Mouse (Mus musculus) small intestine, adult 2 months (tissue): ENCODE measurements at regions not wholly inside any gene's neighbourhood (a gene's known extent, or its start where the extent isn't known, plus 50 kb on each side); places are given as distances from the start of the nearest gene placed in this dataset.

Experiments
- CTCF ChIP-seq: fragments of 200-500 bp; IDR thresholded peaks from 2 replicates; pipeline ENCODE4 v1.5.1; 2012; ENCODE audit warnings: low read depth, mild to moderate bottlenecking, control low read depth, inconsistent platforms, low read length, moderate library complexity, mixed read lengths; ENCODE audit not compliant: insufficient replicate concordance, insufficient read length; ENCODE audit errors: extremely low read depth
- POLR2A ChIP-seq: fragments of 200-500 bp; IDR thresholded peaks from 2 replicates; pipeline ENCODE4 v1.6.1; 2012; ENCODE audit warnings: low read depth, mild to moderate bottlenecking, control low read depth, inconsistent platforms, low read length, moderate library complexity

DNA sequence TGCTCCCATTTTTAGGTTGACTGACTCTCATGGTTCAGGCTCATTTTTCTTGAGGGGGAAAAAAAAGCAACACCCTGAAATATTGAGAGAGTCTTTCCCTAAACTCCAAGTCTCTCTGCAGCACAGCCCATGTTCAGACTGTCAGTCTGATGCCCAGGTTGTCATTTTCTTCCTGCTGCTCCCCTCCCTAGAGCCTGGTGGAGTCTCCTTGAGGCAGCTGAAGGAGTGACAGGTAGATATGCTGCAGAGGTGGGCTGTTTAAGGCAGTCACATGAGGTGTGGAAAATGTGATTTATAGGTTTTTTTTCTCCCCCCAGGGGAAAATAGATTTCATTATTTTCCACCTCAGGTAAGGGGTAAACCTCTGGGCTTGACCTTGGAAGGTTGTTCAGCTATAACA lies 70.6 kb upstream of the Olfm4 start:
- no peak for TF ChIP-seq POLR2A
- no peak for TF ChIP-seq CTCF
